Mouse (Mus musculus) bone marrow macrophage, adult 2 months (primary cell): ENCODE data around the gene Dio1.

Experiments
- CTCF ChIP-seq: IDR thresholded peaks from 2 replicates; pipeline ENCODE4 v1.5.1; 2012; ENCODE audit warnings: low read depth, mild to moderate bottlenecking, low read length, moderate library complexity
- POLR2A ChIP-seq: IDR thresholded peaks from 2 replicates; pipeline ENCODE4 v1.6.1; 2012; ENCODE audit warnings: mild to moderate bottlenecking, low read depth, low read length, borderline replicate concordance

- TF ChIP-seq POLR2A (no peak), CTCF (no peak)
Observed at GRCm38 (mm10) chr4:107349311-107350008, 42.5 kb upstream of the Dio1 start.
